Mouse (Mus musculus): ENCODE results near the gene Ttll12.
A peak's percentile ranks its signal among the peaks of the same experiment; 100 is the strongest.

DNA sequence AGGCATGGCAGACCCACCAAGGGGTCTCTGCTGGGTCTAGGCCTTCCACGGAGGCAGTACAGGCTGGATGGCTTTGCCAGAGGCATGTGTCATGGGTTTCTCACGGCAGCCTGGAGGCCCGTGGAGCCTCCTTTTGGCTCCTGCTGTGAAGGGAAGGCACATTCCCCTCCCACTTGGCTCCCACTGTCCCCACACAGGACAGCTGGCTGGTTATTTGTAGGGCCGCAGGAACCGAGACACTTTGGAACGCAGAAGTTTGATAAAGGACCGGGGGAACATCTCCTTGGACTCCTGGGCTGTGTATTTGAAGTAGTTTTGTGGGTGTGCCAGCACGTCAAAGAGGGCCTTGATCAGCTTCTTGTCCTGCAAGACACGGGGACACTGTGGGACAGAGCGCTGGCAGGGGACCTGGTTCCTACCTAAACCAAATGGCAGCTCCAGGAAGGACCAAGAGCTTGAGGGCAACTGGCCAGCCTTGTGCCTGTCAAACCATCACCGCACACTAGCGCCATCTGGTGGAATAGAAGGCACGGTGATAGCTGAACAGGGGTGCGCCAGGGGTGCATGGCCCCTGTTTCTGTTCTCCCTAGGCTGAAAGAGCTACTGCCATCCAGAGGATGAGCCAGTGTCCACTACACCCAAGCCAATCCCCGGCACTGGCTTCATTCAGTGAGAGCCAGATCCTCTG is 12.3 kb upstream of the Ttll12 start:
- peak; percentile 87 for TF ChIP-seq CTCF (IDR thresholded peaks at IDR 0.05; ENCODE audit: low read depth)
- no peak for TF ChIP-seq EP300 (IDR thresholded peaks at IDR 0.05; ENCODE audit: low read depth)
